15 mouse cellular contexts compared by ENCODE assay signal in genomic region chr3:131779803-131780202, GRCm38 (mm10).
"Had no signal": no experiment of that assay in that cellular context is flagged by ENCODE, and none has a peak within 500 bp of the region (broad histone marks: within the 10 kb centered on the region; RNA-seq: fewer than 3 reads in every experiment).

No protein-coding gene starts in this region.

- ATAC-seq: liver, postnatal 0 days; midbrain, embryonic 13.5 days; midbrain, embryonic 15.5 days had no signal

- H3K27ac ChIP-seq: liver, embryonic 15.5 days; lung, embryonic 15.5 days; macrophage; midbrain, embryonic 13.5 days; midbrain, embryonic 15.5 days; neural tube, embryonic 12.5 days; stomach, embryonic 15.5 days; stomach, postnatal 0 days had no signal

- H3K27me3 ChIP-seq: liver, embryonic 15.5 days; lung, embryonic 15.5 days; megakaryocyte, embryonic 14.5 days; midbrain, embryonic 13.5 days; midbrain, embryonic 15.5 days; neural tube, embryonic 12.5 days; stomach, embryonic 15.5 days had no signal

- DNase-seq: liver, postnatal 0 days; lung, postnatal 10 days; right cerebral cortex, postnatal 14 days; thymus, adult 2 months; thymus, postnatal 36 days had no signal

- H3K36me3 ChIP-seq: liver, embryonic 15.5 days; lung, embryonic 15.5 days; midbrain, embryonic 13.5 days; midbrain, embryonic 15.5 days; neural tube, embryonic 12.5 days; stomach, embryonic 15.5 days had no signal

- H3K4me1 ChIP-seq: liver, embryonic 15.5 days; megakaryocyte, embryonic 14.5 days; midbrain, embryonic 13.5 days; midbrain, embryonic 15.5 days; neural tube, embryonic 12.5 days; stomach, embryonic 15.5 days had no signal

- H3K9ac ChIP-seq: liver, embryonic 15.5 days; liver, postnatal 0 days; lung, embryonic 15.5 days; midbrain, embryonic 13.5 days; midbrain, embryonic 15.5 days; neural tube, embryonic 12.5 days; stomach, embryonic 15.5 days had no signal

- H3K4me2 ChIP-seq: liver, embryonic 15.5 days; lung, embryonic 15.5 days; midbrain, embryonic 11.5 days; midbrain, embryonic 13.5 days; midbrain, embryonic 15.5 days; neural tube, embryonic 12.5 days; stomach, embryonic 15.5 days had no signal

- H3K4me3 ChIP-seq: liver, embryonic 15.5 days; lung, embryonic 15.5 days; megakaryocyte, embryonic 14.5 days; midbrain, embryonic 13.5 days; midbrain, embryonic 15.5 days; neural tube, embryonic 12.5 days; stomach, embryonic 15.5 days had no signal

- H3K9me3 ChIP-seq: liver, embryonic 15.5 days; lung, embryonic 15.5 days; midbrain, embryonic 13.5 days; midbrain, embryonic 15.5 days; neural tube, embryonic 12.5 days; stomach, embryonic 15.5 days had no signal
